Comparison of ENCODE assay signal across 8 mouse cellular contexts in the genomic region with DNA sequence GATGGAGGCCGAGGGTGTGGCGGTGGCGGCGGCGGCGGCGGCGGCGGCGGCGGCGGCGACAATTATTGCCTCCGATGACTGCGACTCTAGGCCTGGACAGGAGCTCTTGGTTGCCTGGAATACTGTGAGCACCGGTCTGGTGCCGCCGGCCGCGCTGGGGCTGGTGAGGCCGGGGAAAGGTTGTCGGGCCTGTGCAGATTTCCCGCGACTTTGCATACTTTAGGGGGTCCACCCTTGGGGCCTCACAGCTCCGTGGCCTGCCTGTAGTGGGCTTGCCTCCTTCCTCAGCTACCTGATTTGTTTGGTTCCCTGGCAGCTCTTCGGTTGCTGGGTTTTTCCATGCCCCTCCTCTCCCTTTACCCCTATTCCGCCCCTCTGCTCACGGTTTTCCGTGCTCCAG. TPM values are rescaled to one million over a fixed set of nuclear protein-coding genes. Genes with fewer than 3 reads are reported as not detected.
A peak's percentile ranks its signal among the peaks of the same experiment; 100 is the strongest.
DNase-seq lines count a peak whose midpoint lies in the region; ATAC-seq and TF ChIP-seq lines count a peak whose summit lies in the region.

No protein-coding gene starts in this region.

- peak overlapping the region; percentile 56 for H3K4me3 ChIP-seq in lung, postnatal 0 days (ENCODE audit: low read depth, low read length)
- peak overlapping the region; percentile 95 for H3K4me3 ChIP-seq in limb, embryonic 11.5 days (ENCODE audit: low read depth, low read length)
- peak overlapping the region; percentile 88 for H3K4me3 ChIP-seq in small intestine, adult 2 months (ENCODE audit: low read depth, low read length)

- H3K36me3 ChIP-seq in lung, postnatal 0 days (ENCODE audit: insufficient read depth, low read length), result peaks cover 15% of the 10 kb centered on the region; the same call in 1 of the 2 replicates
- H3K36me3 ChIP-seq in limb, embryonic 11.5 days (ENCODE audit: control insufficient read depth, insufficient read depth, low read length), result peaks cover 18% of the 10 kb centered on the region
- H3K36me3 ChIP-seq in small intestine, adult 2 months (ENCODE audit: control insufficient read depth, insufficient read depth, low read length), result peaks cover 54% of the 10 kb centered on the region

- H3K27ac ChIP-seq in lung, postnatal 0 days (ENCODE audit: low read length), result peak overlapping the region; percentile 33; the same call in 1 of the 2 replicates
- H3K27ac ChIP-seq in limb, embryonic 11.5 days (replicated peaks; ENCODE audit: low read depth, low read length), result no peak overlapping the region
- peak overlapping the region; percentile 33; the same call in 1 of the 2 replicates for H3K27ac ChIP-seq in small intestine, adult 2 months (ENCODE audit: insufficient read depth, low read depth, low read length)

- 1% methylated on average over 24 of the region's 29 CpGs for WGBS in lung, postnatal 0 days
- under 1% methylated on average over 29 of the region's 29 CpGs for WGBS in limb, embryonic 11.5 days
- under 1% methylated on average over 29 of the region's 29 CpGs for WGBS in small intestine, adult 2 months

- peak overlapping the region; percentile 88 for H3K4me2 ChIP-seq in lung, postnatal 0 days (replicated peaks; ENCODE audit: low read depth, low read length)
- peak overlapping the region; percentile 96 for H3K4me2 ChIP-seq in limb, embryonic 11.5 days (ENCODE audit: low read depth, severe bottlenecking)

- peak; percentile 26 for ATAC-seq in lung, postnatal 0 days
- ATAC-seq in erythroid progenitor cell, adult 5-6 weeks (replicated peaks; ENCODE audit: low FRiP score, poor library complexity, severe bottlenecking), result peak; percentile 21
- ATAC-seq in limb, embryonic 11.5 days (ENCODE audit: insufficient number of reproducible peaks, low FRiP score, low TSS enrichment, low read depth), result peak; percentile 75

- peak; percentile 44; the same call in 1 of the 2 replicates for TF ChIP-seq POLR2A in small intestine, adult 2 months (IDR thresholded peaks at IDR 0.05; ENCODE audit: low read depth, low read length)

- H3K9me3 ChIP-seq in lung, postnatal 0 days (ENCODE audit: low read length), result no peaks in the 10 kb centered on the region
- no peaks in the 10 kb centered on the region for H3K9me3 ChIP-seq in limb, embryonic 11.5 days (ENCODE audit: control insufficient read depth, low read length)

- DNase-seq in lung, postnatal 0 days (ENCODE audit: low spot score), result no peak
- no peak for DNase-seq in lung, postnatal 14 days
- no peak for DNase-seq in limb, embryonic 11.5 days (ENCODE audit: low spot score)
- no peak for DNase-seq in cerebellum, adult 9-11 months
- no peak for DNase-seq in left cerebral cortex, postnatal 4 days
- no peak for DNase-seq in B cell, adult 2 months

- no peaks in the 10 kb centered on the region for H3K27me3 ChIP-seq in lung, postnatal 0 days (replicated peaks; ENCODE audit: insufficient read depth, low read length)
- no peaks in the 10 kb centered on the region for H3K27me3 ChIP-seq in limb, embryonic 11.5 days (ENCODE audit: control insufficient read depth, insufficient read depth, low read length)
- H3K27me3 ChIP-seq in small intestine, adult 2 months (ENCODE audit: control insufficient read depth, insufficient read depth, low read length), result no peaks in the 10 kb centered on the region

- TF ChIP-seq EP300 in lung, postnatal 0 days (IDR thresholded peaks at IDR 0.05), result no peak

- intact Hi-C loops in left cerebral cortex, postnatal 4 days (cut with DNase I), result no loop called here

- TF ChIP-seq CTCF in lung, postnatal 0 days (IDR thresholded peaks at IDR 0.05), result no peak
- no peak for TF ChIP-seq CTCF in small intestine, adult 2 months (IDR thresholded peaks at IDR 0.05; ENCODE audit: extremely low read depth, insufficient read length, insufficient replicate concordance, low read depth, low read length)

- peak overlapping the region; percentile 81 for H3K9ac ChIP-seq in lung, postnatal 0 days (replicated peaks; ENCODE audit: low read depth)
- H3K9ac ChIP-seq in limb, embryonic 11.5 days (ENCODE audit: low read length), result peak overlapping the region; percentile 83

- H3K4me1 ChIP-seq in lung, postnatal 0 days (ENCODE audit: insufficient read depth, low read depth, low read length), result peaks cover 21% of the 10 kb centered on the region; the same call in 1 of the 2 replicates
- peaks cover 18% of the 10 kb centered on the region for H3K4me1 ChIP-seq in limb, embryonic 11.5 days (ENCODE audit: control insufficient read depth, insufficient read depth, low read length)
- peaks cover 11% of the 10 kb centered on the region for H3K4me1 ChIP-seq in small intestine, adult 2 months (ENCODE audit: control insufficient read depth, insufficient read depth, insufficient read length, low read length)

RNA-seq across cellular contexts. Expression of gene Anapc2, which starts 0.2 kb away (rescaled TPM):
- 88.4 and 89.0 TPM in 2 replicates for polyA plus RNA-seq in lung, postnatal 0 days (2015; fragmentation: Nextera tagmentation; extraction: Ambion mirVana)
- 34.6 and 55.8 TPM in 2 replicates for total RNA-seq in erythroid progenitor cell, adult 5-6 weeks (2015; ENCODE audit: low replicate concordance)
- total RNA-seq in erythroid progenitor cell, adult 5-6 weeks (2017; ENCODE audit: low replicate concordance), result 29.7 and 40.0 TPM in 2 replicates
- polyA plus RNA-seq in limb, embryonic 11.5 days (2014; fragmentation: Nextera tagmentation; extraction: Ambion mirVana), result 118 and 120 TPM in 2 replicates
- 31.0 and 71.6 TPM in 2 replicates for polyA plus RNA-seq in small intestine, adult 2 months (2012; rRNA removed)
- total RNA-seq in left cerebral cortex, postnatal 4 days (2021), result 100 to 1,000 TPM; 108 to 121 TPM

RNA-seq across cellular contexts. Expression of gene Ssna1, which starts 0.3 kb away (rescaled TPM):
- 146 and 173 TPM in 2 replicates for polyA plus RNA-seq in lung, postnatal 0 days (2015; fragmentation: Nextera tagmentation; extraction: Ambion mirVana)
- total RNA-seq in erythroid progenitor cell, adult 5-6 weeks (2015; ENCODE audit: low replicate concordance), result 114 and 128 TPM in 2 replicates
- total RNA-seq in erythroid progenitor cell, adult 5-6 weeks (2017; ENCODE audit: low replicate concordance), result 46.2 and 81.0 TPM in 2 replicates
- polyA plus RNA-seq in limb, embryonic 11.5 days (2014; fragmentation: Nextera tagmentation; extraction: Ambion mirVana), result 237 and 242 TPM in 2 replicates
- polyA plus RNA-seq in small intestine, adult 2 months (2012; rRNA removed), result 40.7 and 55.9 TPM in 2 replicates
- total RNA-seq in left cerebral cortex, postnatal 4 days (2021), result 10 to 100 TPM; 72.3 to 75.7 TPM

RNA-seq across cellular contexts. Expression of gene Tprn, which starts 10.1 kb away (rescaled TPM):
- polyA plus RNA-seq in lung, postnatal 0 days (2015; fragmentation: Nextera tagmentation; extraction: Ambion mirVana), result 7.2 and 7.4 TPM in 2 replicates
- total RNA-seq in erythroid progenitor cell, adult 5-6 weeks (2015; ENCODE audit: low replicate concordance), result 1.1 TPM in 1 of 2 replicates, not detected in the other
- total RNA-seq in erythroid progenitor cell, adult 5-6 weeks (2017; ENCODE audit: low replicate concordance), result 1.0 and 2.2 TPM in 2 replicates
- 5.6 and 5.7 TPM in 2 replicates for polyA plus RNA-seq in limb, embryonic 11.5 days (2014; fragmentation: Nextera tagmentation; extraction: Ambion mirVana)
- 183 and 436 TPM in 2 replicates for polyA plus RNA-seq in small intestine, adult 2 months (2012; rRNA removed)
- 10 to 100 TPM; 15.4 to 16.2 TPM for total RNA-seq in left cerebral cortex, postnatal 4 days (2021)

RNA-seq across cellular contexts. Expression of gene Tmem210, which starts 15.4 kb away (rescaled TPM):
- not detected in 2 replicates for polyA plus RNA-seq in lung, postnatal 0 days (2015; fragmentation: Nextera tagmentation; extraction: Ambion mirVana)
- total RNA-seq in erythroid progenitor cell, adult 5-6 weeks (2015; ENCODE audit: low replicate concordance), result not detected in 2 replicates
- not detected in 2 replicates for total RNA-seq in erythroid progenitor cell, adult 5-6 weeks (2017; ENCODE audit: low replicate concordance)
- polyA plus RNA-seq in limb, embryonic 11.5 days (2014; fragmentation: Nextera tagmentation; extraction: Ambion mirVana), result not detected in 2 replicates
- not detected in 2 replicates for polyA plus RNA-seq in small intestine, adult 2 months (2012; rRNA removed)
- total RNA-seq in left cerebral cortex, postnatal 4 days (2021), result not detected

RNA-seq across cellular contexts. Expression of gene Lrrc26, which starts 17.2 kb away (rescaled TPM):
- polyA plus RNA-seq in lung, postnatal 0 days (2015; fragmentation: Nextera tagmentation; extraction: Ambion mirVana), result 42.2 and 46.5 TPM in 2 replicates
- not detected in 2 replicates for total RNA-seq in erythroid progenitor cell, adult 5-6 weeks (2015; ENCODE audit: low replicate concordance)
- total RNA-seq in erythroid progenitor cell, adult 5-6 weeks (2017; ENCODE audit: low replicate concordance), result not detected in 2 replicates
- polyA plus RNA-seq in limb, embryonic 11.5 days (2014; fragmentation: Nextera tagmentation; extraction: Ambion mirVana), result not detected in 2 replicates
- 49.7 and 138 TPM in 2 replicates for polyA plus RNA-seq in small intestine, adult 2 months (2012; rRNA removed)
- total RNA-seq in left cerebral cortex, postnatal 4 days (2021), result not detected

Comparison
In these comparisons a context has a peak if more than half of its experiments do, and no peak if none do; other contexts are left out.
1. ATAC-seq: peak in every context shown above with its lines; median percentile 75 in limb, embryonic 11.5 days; 26 in lung, postnatal 0 days; 21 in erythroid progenitor cell, adult 5-6 weeks.
2. RNA of gene Tprn, which starts 10.1 kb away (polyA plus RNA-seq): 183 to 436 TPM in small intestine, adult 2 months; 7.2 to 7.4 TPM in lung, postnatal 0 days and 5.6 to 5.7 TPM in limb, embryonic 11.5 days; every median in the first group is over 10 times any median in the second.
3. Peak in every context shown above with its lines, with median percentiles within 50 percentile points of each other: H3K4me3 ChIP-seq.